ENCODE assay signal across 13 mouse cellular contexts in the genomic region with DNA sequence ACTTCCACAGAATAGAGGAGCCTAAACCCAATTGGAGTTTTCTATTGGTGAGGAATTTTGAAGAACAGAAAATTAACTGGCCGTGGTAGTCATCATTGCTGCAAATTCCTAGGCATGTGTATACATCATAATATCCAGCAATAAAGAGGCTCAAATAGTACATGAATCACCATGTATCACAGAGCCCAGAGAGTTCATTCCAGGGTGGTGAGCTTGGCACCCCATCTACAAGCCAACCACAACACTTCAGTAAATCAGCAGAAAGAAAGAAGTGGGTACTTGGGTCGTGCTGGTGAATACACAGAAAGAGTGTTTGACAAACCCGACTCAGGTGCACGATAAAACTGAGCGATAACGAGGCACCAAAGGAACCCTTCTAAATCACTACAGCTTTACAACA.
"Had no signal": no experiment of that assay in that cellular context is flagged by ENCODE, and none has a peak within 500 bp of the region (broad histone marks: within the 10 kb centered on the region; RNA-seq: fewer than 3 reads in every experiment).

No protein-coding gene starts in this region.

- H3K27ac ChIP-seq: layer of hippocampus, adult 2 months; liver, embryonic 13.5 days; lung, embryonic 15.5 days; midbrain, embryonic 10.5 days; midbrain, embryonic 13.5 days had no signal

- H3K4me1 ChIP-seq: liver, embryonic 13.5 days; lung, embryonic 15.5 days; megakaryocyte, embryonic 14.5 days; midbrain, embryonic 13.5 days had no signal

- H3K4me3 ChIP-seq: layer of hippocampus, adult 2 months; liver, embryonic 13.5 days; lung, embryonic 15.5 days; megakaryocyte, embryonic 14.5 days; midbrain, embryonic 10.5 days; midbrain, embryonic 13.5 days had no signal

- H3K4me2 ChIP-seq: liver, embryonic 13.5 days; lung, embryonic 15.5 days; midbrain, embryonic 13.5 days had no signal

- H3K27me3 ChIP-seq: liver, embryonic 13.5 days; lung, embryonic 15.5 days; megakaryocyte, embryonic 14.5 days; midbrain, embryonic 13.5 days had no signal

- H3K36me3 ChIP-seq: liver, embryonic 13.5 days; lung, embryonic 15.5 days; midbrain, embryonic 10.5 days; midbrain, embryonic 13.5 days had no signal

- DNase-seq: kidney, adult 18-20 months; kidney, adult 9 months; kidney, postnatal 14 days; layer of hippocampus, adult 9-11 months; liver, embryonic 13.5 days; thymus, adult 18-20 months; thymus, postnatal 36 days had no signal

- H3K9me3 ChIP-seq: liver, embryonic 13.5 days; lung, embryonic 15.5 days; megakaryocyte, embryonic 14.5 days; midbrain, embryonic 10.5 days; midbrain, embryonic 13.5 days had no signal

- H3K9ac ChIP-seq: liver, embryonic 13.5 days; lung, embryonic 15.5 days; midbrain, embryonic 13.5 days had no signal

- ATAC-seq: midbrain, embryonic 13.5 days; midbrain, embryonic 16.5 days had no signal
